Mouse (Mus musculus) layer of hippocampus, adult 18-20 months (tissue): ENCODE data around the gene Fam53a. TPM values are rescaled to one million over a fixed set of nuclear protein-coding genes. Genes with fewer than 3 reads are reported as not detected.

Experiments used
- total RNA-seq, 2 experiments: library from RNA; stranded (reverse); gene quantifications; 2 replicates each; pipeline ENCODE4 v1.2.3; 2021

Gene Fam53a
- total RNA-seq, 2 experiments from 2014 or later = 24.7 to 27.3 TPM

Other genes with a start within 250 kb of the Fam53a start
- gene Nkx1-1, start 195.7 kb downstream of the Fam53a start, total RNA-seq = not detected
- gene Gm9903, start 290 bp upstream of the Fam53a start, total RNA-seq = under 1 TPM; 0.56 to 0.77 TPM
- gene Slbp, start 22.9 kb upstream of the Fam53a start, total RNA-seq = 10 to 100 TPM; 19.5 to 21.0 TPM
- 1 to 10 TPM; 3.2 to 3.3 TPM for gene Tacc3, start 28.5 kb upstream of the Fam53a start, total RNA-seq
- 10 to 100 TPM; 22.6 to 23.4 TPM for gene Tmem129, start 28.8 kb upstream of the Fam53a start, total RNA-seq
- 100 to 1,000 TPM; 120 to 122 TPM for gene Fgfr3, start 92.0 kb upstream of the Fam53a start, total RNA-seq
- 100 to 1,000 TPM in 1 of 2 experiments, 10 to 100 TPM in 1; 95.4 to 101 TPM for gene Letm1, start 153.2 kb upstream of the Fam53a start, total RNA-seq
- gene Nsd2, start 191.1 kb upstream of the Fam53a start, total RNA-seq = 100 to 1,000 TPM; 118 to 119 TPM